8 mouse cellular contexts compared by ENCODE assay signal in genomic region chr3:33043896-33044798, GRCm38 (mm10).
DNase-seq lines count a peak whose midpoint lies in the region; ATAC-seq and TF ChIP-seq lines count a peak whose summit lies in the region.

No protein-coding gene starts in this region.

- no peak overlapping the region for H3K9ac ChIP-seq in kidney, postnatal 0 days (ENCODE audit: low read depth, low read length)
- H3K9ac ChIP-seq in hindbrain, embryonic 16.5 days (ENCODE audit: low read depth, low read length): no peak overlapping the region

- DNase-seq in kidney, postnatal 0 days (ENCODE audit: low spot score): peak; percentile 47
- DNase-seq in kidney, adult 8-10 months: no peak
- peak; percentile 7 for DNase-seq in 3T3-L1 (ENCODE audit: low read depth, low spot score)
- DNase-seq in NIH3T3 (ENCODE audit: low read depth): peak; percentile 46
- no peak for DNase-seq in c-Kit-positive CD71-positive TER-119-positive erythroid progenitor cells, embryonic 14.5 days (ENCODE audit: low spot score)
- no peak for DNase-seq in thymus, postnatal 10 days (ENCODE audit: low spot score in 2 of 2)

- no peak overlapping the region for H3K4me3 ChIP-seq in kidney, postnatal 0 days (replicated peaks; ENCODE audit: low read depth, low read length)
- no peak overlapping the region for H3K4me3 ChIP-seq in hindbrain, embryonic 16.5 days (ENCODE audit: low read length)

- H3K4me2 ChIP-seq in kidney, postnatal 0 days (ENCODE audit: low read length): no peak overlapping the region
- H3K4me2 ChIP-seq in hindbrain, embryonic 16.5 days (ENCODE audit: low read length): no peak overlapping the region

- H3K9me3 ChIP-seq in kidney, postnatal 0 days (replicated peaks; ENCODE audit: low read length): no peaks in the 10 kb centered on the region
- H3K9me3 ChIP-seq in hindbrain, embryonic 16.5 days (ENCODE audit: control insufficient read depth, low read length): no peaks in the 10 kb centered on the region

- 66% methylated on average over 10 of the region's 10 CpGs for WGBS in kidney, postnatal 0 days
- WGBS in hindbrain, embryonic 16.5 days: 65% methylated on average over 10 of the region's 10 CpGs

- peak; percentile 65 for TF ChIP-seq CTCF in kidney, postnatal 0 days (IDR thresholded peaks at IDR 0.05; ENCODE audit: low read depth)

- H3K27me3 ChIP-seq in kidney, postnatal 0 days (ENCODE audit: insufficient read depth, low read length): no peaks in the 10 kb centered on the region
- H3K27me3 ChIP-seq in hindbrain, embryonic 16.5 days (replicated peaks; ENCODE audit: control insufficient read depth, insufficient read depth, low read length): no peaks in the 10 kb centered on the region

- H3K36me3 ChIP-seq in kidney, postnatal 0 days (ENCODE audit: insufficient read depth, low read length): no peaks in the 10 kb centered on the region
- no peaks in the 10 kb centered on the region for H3K36me3 ChIP-seq in hindbrain, embryonic 16.5 days (ENCODE audit: control insufficient read depth, insufficient read depth, low read length)

- H3K27ac ChIP-seq in kidney, postnatal 0 days: no peak overlapping the region
- H3K27ac ChIP-seq in hindbrain, embryonic 16.5 days (ENCODE audit: low read depth, low read length): no peak overlapping the region

- H3K4me1 ChIP-seq in kidney, postnatal 0 days (replicated peaks; ENCODE audit: insufficient read depth, low read length): no peaks in the 10 kb centered on the region
- H3K4me1 ChIP-seq in hindbrain, embryonic 16.5 days (ENCODE audit: control insufficient read depth, insufficient read depth, low read depth, low read length): peaks cover 5% of the 10 kb centered on the region; the same call in 1 of the 2 replicates

- no peak for ATAC-seq in kidney, postnatal 0 days (replicated peaks; ENCODE audit: low FRiP score, low read depth)
- peak; percentile 54 for ATAC-seq in hindbrain, embryonic 16.5 days
- no peak for ATAC-seq in monocyte, adult 5-6 weeks (replicated peaks; ENCODE audit: insufficient number of reproducible peaks, low FRiP score, low TSS enrichment, poor library complexity, severe bottlenecking)

Comparison
In these comparisons a context has a peak if more than half of its experiments do, and no peak if none do; other contexts are left out.
1. DNase-seq: peak in kidney, postnatal 0 days (single experiment), 3T3-L1 (single experiment) and NIH3T3 (single experiment); none in kidney, adult 8-10 months (0 of 2), c-Kit-positive CD71-positive TER-119-positive erythroid progenitor cells, embryonic 14.5 days (single experiment) and thymus, postnatal 10 days (0 of 2).